Mouse (Mus musculus) adrenal gland (tissue): ENCODE data around the gene Nkg7.

Experiments used
- intact Hi-C: fragments of 180-260 bp; cut with DNase I; formaldehyde crosslinking; loops from one replicate; pipeline ENCODE4 v1.15.1; 2025

The Nkg7 gene

GRCm38 (mm10) chr7:43443126-43443916 lies 6.4 kb downstream of the Nkg7 start:
- intact Hi-C loops = loop anchor here (5.0 to 10.0 kb wide), 2 partner anchors 134 to 139 kb away; partner anchors contain the start of gene Zfp719

- intact Hi-C loops = loop anchor here (5.0 to 10.0 kb wide), 2 partner anchors 133 to 139 kb away; partner anchors contain the start of gene Zfp719
Measured at GRCm38 (mm10) chr7:43443917-43444293, 7.0 kb downstream of the Nkg7 start, which contains the start of the genes Etfb and Gm45233. Gene Etfb (plus strand): TSS chr7:43444083. Gene Gm45233 (plus strand): TSS chr7:43444128.

- intact Hi-C loops = loop anchor here (10.0 kb wide), 1 partner anchor 143 kb away; no protein-coding TSS in a partner anchor
Measured at GRCm38 (mm10) chr7:43447801-43448200, 10.9 kb downstream of the Nkg7 start.

GRCm38 (mm10) chr7:43448246-43448645 lies 11.4 kb downstream of the Nkg7 start:
- intact Hi-C loops = loop anchor here (10.0 kb wide), 1 partner anchor 143 kb away; no protein-coding TSS in a partner anchor

- intact Hi-C loops = loop anchor here (10.0 kb wide), 1 partner anchor 145 kb away; no protein-coding TSS in a partner anchor
Measured at GRCm38 (mm10) chr7:43449811-43450210, 12.9 kb downstream of the Nkg7 start.

GRCm38 (mm10) chr7:43451726-43452125 lies 14.9 kb downstream of the Nkg7 start:
- intact Hi-C loops = no loop called here

- intact Hi-C loops = no loop called here
Measured at GRCm38 (mm10) chr7:43452609-43453008, 15.7 kb downstream of the Nkg7 start.

GRCm38 (mm10) chr7:43453599-43454355 lies 16.9 kb downstream of the Nkg7 start:
- intact Hi-C loops = no loop called here

GRCm38 (mm10) chr7:43454371-43454770 lies 17.5 kb downstream of the Nkg7 start:
- intact Hi-C loops = no loop called here

- intact Hi-C loops = no loop called here
Measured at GRCm38 (mm10) chr7:43462851-43463250, 26.0 kb downstream of the Nkg7 start, which contains the start of gene Vsig10l. Gene Vsig10l (plus strand): TSS chr7:43463151.

- intact Hi-C loops = no loop called here
Measured at GRCm38 (mm10) chr7:43463976-43464375, 27.1 kb downstream of the Nkg7 start.

- intact Hi-C loops = no loop called here
Measured at GRCm38 (mm10) chr7:43464864-43465343, 28.0 kb downstream of the Nkg7 start.

- intact Hi-C loops = loop anchor here (2.0 kb wide), 1 partner anchor 43 kb away; no protein-coding TSS in a partner anchor
Measured at GRCm38 (mm10) chr7:43465344-43466098, 28.6 kb downstream of the Nkg7 start.

GRCm38 (mm10) chr7:43466099-43466694 lies 29.3 kb downstream of the Nkg7 start:
- intact Hi-C loops = loop anchor here (2.0 kb wide), 1 partner anchor 43 kb away; no protein-coding TSS in a partner anchor

- intact Hi-C loops = no loop called here
Measured at GRCm38 (mm10) chr7:43470373-43470772, 33.5 kb downstream of the Nkg7 start.

GRCm38 (mm10) chr7:43475706-43476105 lies 38.8 kb downstream of the Nkg7 start:
- intact Hi-C loops = no loop called here

- intact Hi-C loops = no loop called here
Measured at GRCm38 (mm10) chr7:43476376-43476775, 39.5 kb downstream of the Nkg7 start.

- intact Hi-C loops = no loop called here
Measured at GRCm38 (mm10) chr7:43481191-43481590, 44.3 kb downstream of the Nkg7 start.

- intact Hi-C loops = no loop called here
Measured at GRCm38 (mm10) chr7:43482090-43482716, 45.3 kb downstream of the Nkg7 start.

- intact Hi-C loops = no loop called here
Measured at GRCm38 (mm10) chr7:43483236-43483635, 46.4 kb downstream of the Nkg7 start.
